Mouse (Mus musculus) right cerebral cortex, postnatal 25 days (tissue): Measurements from ENCODE around the gene Myo10.
"Not testable (repeated sequence)": the region's sequence is repeated elsewhere in the genome, so short reads cannot be mapped to it uniquely, and the experiment has no call there.

ENCODE experiments used
- DNase-seq: peaks from one replicate; pipeline ENCODE4 v3.0.0; 2022

Myo10 gene

DNA sequence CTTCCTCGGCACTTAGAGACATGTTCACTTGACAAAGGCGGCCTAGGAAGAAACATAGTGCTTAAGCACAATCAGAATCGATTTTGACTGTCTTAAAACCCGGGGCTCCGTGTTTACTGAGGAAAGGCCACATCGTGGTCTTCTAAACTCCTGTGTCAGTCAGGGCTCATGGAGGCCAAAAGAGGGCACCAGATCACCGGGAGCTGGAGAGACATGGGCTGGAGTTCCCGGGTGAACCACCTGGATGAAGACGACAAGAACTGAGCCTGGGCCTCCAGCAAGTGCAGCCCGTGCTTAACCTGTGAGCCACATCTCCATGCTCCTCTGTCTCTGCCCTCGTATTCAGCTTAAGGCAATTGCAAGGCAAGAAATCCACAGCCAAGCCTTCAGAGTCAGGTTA lies 71.4 kb downstream of the Myo10 start:
- no peak for DNase-seq

DNA sequence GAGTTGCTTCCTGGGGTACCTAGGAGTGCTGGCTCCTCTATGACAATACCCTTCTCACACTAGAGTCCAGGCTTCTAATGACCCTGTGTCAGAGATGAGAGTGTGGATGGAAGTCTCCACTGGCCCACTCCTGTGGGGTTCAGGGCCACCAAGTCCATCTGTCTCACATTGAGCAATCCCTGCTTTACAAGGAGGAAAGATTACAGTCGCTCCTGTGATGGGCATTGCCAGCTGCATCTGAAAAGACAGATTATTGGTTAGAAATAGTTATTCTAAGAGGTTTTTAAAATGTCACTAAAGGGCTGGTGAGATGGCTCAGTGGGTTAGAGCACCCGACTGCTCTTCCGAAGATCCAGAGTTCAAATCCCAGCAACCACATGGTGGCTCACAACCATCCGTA lies 72.4 kb downstream of the Myo10 start:
- DNase-seq: no peak

DNA sequence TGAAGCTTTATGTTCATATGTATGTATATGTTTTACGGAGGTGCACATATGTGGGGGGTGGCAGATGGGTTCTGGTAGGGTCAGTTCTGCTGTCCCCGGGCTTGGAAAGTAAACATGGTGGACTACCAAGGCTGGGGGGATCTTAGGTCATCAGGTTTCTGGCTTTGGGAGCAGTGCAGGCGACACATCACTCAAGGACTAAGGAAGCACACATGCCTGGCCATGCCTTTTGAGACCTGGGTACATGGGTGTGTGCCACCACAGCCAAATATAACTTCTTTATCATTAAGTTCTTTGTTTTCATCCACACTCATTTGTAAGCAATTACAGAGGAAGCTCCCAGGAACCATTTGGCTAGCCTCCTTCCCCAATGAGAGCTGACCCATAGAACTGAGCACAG lies 72.9 kb downstream of the Myo10 start:
- DNase-seq: no peak

DNA sequence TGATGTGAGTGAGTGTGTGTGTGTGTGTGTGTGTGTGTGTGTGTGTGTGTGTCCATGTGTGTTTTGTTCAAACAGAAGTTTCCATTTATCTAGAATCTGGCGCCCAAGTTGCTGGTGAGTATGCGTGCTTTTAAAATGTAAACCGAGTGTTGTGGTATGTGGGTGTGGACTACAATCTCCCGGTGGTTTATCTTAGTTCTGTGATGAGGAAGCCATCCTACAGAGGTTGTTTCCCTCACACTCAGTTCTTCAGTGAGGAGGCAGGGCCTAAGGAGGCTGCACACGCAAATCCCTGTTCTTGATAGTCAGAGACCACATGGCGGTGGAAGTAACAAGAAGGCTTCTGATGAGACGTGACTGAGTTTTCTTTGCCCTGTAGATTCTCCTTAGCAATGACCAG lies 73.6 kb downstream of the Myo10 start:
- no peak for DNase-seq

DNA sequence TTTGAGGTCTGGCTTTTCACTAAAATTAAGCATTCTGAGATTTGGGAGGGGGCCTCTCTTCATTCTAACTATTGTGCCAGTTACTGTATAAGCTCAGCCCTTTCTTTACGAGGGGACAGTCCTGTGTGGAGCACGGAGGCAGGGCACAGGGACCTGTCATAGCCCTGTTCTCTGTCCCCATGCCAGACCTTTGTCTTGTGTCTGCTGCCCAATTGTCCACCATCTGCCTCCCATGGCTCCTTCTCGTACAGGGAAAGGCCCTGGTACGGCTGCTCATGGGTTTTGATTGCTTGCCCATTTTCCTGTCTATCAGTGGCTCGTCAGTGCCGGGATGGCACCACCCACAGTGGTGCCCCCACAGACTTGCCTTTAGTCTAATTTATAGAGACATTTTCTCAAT lies 74.3 kb downstream of the Myo10 start:
- no peak for DNase-seq

DNA sequence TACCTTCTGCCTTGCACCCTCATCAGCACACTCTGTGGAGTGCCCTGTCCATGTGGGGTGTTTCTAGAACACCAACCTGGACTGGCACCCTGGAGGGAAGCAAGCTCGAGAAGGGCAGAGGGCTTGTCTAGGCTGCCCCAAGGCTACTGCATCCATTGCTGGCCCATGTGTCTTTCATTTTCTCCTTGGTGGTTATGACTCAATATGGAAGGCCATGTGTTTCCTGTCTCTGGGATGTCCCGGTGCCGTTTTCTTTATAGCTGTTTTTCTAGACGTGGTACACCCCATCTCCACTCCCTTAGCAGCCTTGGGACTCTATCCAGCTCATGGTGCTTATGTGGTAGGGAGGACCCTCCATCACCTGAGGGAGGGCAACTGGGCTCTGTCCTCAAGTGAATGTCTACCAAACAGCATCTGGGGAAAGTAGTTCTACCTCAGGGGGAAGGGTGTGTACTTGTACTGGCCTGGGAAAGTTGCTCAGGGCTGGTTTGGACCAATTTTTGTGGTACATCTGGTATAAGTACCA lies 76.8 kb downstream of the Myo10 start:
- DNase-seq: no peak

DNA sequence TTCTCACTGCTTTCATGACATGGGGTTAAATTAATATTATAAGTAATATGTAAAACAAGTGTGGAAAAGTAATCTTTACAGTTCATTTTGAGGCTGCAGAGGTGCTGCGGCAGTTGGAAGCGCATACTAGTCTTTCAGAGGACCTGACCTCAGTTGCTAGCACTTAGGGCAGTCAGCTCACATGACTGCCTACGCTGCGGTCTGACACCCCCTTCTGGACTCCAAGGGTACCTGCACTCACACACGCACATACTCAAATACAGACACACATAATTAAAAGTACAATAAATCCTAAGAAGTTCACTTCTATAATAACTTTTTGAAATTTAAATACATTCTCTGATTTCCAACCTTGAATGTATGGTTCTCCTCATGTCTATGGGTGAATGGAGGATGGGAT lies 80.3 kb downstream of the Myo10 start:
- DNase-seq: no peak

DNA sequence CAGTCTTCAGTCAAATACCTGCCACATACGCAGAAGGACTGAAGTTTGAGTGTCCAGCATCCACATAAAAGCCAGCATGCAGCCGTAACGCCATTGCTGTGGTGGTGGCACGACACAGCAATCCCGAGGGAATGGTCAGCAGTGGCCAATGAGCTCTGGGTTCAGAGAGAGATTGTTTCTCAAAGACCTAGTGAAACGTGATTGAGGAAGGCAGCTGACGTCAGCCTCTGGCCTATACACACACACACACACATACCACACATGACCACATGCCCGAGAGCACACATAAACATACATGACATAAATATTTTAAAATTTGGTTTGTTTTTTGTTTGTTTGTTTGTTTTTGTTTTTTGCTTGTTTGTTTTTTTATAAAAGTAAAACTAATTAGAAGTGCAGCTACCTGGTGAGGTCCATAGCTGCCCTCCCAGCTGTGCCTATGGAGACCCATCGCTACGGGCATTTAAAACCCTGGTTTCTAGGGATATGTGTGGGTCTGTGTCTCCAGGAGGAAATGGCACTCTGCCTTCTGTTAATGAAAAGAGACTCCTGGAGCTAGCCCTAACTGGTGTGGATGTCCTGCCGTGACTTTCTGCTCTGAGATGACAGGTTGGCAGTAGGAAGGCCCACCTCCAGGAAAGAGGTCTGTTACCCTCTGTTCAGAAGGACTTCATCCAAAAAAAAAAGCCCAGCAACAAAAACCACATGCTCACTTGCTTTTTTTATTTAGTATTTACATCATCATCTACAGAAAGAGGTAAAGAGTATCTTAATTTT lies 82.7 kb downstream of the Myo10 start:
- DNase-seq: no peak

DNA sequence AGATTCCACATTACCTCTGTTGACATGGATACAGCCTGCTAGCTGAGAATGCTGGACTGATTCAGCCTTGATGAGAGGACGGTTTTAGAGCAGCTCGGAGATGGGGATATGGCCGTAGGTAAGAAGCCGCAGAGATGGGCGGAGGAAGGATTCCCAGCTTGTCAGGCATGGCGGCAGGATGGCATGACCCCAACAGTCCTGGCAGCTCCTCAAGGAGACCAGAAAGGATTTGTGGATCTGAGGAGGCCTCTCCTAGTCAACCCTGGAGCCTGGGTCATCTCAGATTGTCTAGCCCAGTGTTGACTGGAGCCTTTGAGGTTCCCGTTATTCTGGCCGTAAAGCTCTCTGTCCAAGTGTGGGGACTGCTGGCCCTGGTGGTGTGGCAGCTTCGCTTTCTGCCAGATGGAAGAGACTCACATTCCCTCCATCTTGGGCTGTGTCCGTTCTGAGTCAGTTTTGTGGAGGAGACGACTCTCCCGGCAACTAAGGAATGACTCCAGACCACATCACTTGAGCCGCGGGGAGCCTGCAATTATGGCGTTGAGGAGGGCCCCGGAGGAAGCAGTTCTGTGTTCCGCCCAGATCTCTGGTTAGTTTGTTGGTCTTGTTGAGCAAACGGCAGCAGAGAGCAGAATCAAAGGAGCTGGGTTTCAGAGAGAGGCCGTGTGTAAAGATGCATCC lies 84.7 kb downstream of the Myo10 start:
- no peak for DNase-seq

DNA sequence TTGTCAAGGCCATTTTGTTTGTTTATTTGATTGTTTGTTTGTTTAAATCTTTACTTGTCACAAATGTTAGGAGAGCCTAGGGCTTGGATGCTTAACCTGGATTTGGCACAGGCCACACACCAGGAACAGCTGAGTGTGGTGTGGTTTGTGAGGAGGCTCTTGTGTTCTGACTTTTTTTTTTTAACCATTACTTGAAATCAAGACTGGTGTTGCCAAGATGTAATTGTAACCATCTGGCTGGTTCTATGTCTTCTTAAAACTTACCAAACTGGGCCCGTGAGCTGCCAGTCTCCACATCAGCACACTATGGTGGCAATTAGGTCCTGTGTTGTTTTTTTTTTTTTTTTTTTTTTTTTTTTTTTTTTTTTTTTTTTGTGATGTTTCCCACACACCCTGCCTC lies 85.6 kb downstream of the Myo10 start:
- no peak for DNase-seq

DNA sequence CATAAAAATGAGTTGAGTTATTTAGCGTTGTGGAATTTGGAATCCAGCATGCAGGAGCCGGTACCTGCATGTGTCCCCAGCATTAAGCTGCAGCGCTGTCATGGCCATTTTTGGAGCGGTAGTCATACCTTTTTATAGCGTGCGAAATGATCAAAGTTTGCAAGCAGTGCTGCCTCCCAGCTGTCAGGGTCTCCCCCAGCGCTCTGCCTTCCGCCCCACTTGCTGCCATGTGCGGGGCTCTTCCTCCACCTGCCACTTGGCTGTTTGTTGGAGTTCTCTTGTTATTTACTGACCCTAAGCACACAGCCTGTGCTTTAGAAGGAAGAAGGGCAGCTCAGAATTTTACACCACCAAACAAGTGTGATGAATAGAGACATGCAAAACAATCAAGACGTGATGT lies 88.6 kb downstream of the Myo10 start:
- DNase-seq: no peak

DNA sequence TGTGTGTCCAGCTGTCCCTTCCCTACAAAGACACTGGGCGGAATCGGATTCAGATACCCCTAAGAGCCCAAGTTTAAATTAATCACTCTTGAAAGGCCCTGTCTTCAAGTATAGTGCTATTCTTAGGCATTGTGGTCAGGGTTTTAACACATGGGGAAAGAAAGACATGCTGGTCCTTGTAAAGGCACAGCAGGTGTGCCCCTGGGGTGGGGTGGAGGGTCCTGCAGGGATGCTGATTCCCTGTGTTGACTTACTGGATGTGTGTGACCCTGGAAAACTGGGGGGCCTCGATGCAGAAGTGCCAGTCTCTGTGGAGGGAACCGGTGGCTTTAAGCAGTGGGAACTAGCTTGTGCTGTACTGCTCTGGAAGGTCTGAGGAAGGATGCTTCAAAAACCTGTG lies 90.6 kb downstream of the Myo10 start:
- DNase-seq: no peak

DNA sequence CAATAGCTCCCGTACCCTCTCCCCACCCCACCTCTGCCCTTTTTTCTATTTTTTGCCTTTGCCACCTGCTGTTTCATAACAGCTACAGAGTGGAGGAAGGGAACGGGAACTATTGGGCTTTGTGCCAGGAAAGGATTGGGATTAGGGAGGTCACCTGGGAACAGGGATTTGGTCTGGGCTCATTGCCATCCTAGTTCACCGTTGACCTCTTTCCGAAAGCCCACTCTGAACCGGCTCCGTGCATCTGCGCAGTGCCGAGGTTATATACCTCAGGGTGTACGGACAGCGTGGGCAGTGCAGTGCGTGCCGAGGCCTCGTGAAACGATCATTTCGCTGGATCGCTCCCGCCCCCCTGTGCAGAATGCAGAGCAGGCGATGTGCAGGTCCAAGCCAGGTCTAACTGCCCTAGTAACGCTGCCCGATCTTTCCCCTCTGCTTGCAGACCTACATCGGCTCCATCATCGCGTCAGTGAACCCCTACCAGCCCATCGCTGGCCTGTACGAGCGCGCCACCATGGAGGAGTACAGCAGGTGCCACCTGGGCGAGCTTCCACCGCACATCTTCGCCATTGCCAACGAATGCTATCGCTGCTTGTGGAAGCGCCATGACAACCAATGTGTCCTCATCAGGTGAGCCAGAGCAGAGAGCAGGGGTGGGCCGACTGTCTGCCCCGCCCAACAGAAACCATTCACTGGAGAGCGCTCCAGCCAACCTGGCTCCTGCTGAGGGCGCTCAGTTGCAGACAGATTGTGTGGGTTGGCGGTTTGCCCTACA lies 91.4 kb downstream of the Myo10 start:
- DNase-seq: peak; percentile 52

DNA sequence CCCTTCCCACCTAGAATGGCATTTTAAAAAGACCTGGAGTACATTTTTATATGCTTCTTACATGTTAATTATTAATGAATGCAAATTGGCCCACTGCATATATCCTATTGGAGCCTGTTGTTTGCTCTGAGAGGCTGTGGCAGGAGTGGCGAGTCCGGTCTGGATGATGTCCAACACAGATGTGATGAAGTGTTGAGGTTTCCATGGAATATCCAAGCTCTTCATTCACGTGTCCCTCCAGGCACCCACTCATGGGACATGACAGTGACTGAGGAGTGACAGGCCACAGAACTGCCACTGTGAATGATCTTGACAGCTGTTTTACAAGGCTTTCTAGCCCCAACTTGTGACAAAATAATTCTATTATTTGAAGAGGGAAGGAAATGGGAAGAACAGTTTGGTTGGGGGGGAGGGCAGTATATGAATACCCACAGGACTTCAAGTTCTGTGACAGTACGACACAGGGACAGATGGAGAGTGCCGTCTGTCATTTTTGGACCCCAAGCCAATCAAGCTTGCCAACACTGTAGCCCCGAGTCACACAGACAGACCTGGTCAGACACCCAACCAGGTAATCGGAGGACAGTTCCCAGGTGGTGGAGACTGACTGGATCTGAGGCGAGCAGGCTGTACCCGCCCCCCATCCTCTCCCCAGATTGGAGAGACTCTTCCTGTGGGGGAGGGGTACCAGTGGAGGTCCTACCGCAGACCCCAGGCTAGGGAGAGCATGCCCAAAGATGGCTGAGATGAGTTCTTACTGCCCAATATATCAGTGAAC lies 93.1 kb downstream of the Myo10 start:
- no peak for DNase-seq

DNA sequence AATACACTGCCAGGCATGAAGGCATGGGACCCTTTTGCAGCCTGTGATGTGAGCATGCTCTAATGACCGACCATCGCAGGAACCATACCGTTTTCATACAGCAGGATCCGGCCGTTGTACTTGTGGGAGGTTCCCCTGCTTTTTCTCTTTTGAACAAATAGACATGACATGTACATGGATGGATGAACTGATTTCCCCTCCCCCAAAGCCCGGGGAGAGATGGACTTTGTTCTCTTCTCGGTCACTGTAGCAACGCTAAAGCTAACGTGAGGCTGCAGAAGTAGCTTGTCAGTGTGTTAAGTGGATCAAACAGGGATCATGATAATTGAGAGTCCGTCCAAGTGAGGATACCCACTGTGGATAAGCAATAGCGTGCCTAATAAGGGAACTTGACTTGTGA lies 93.7 kb downstream of the Myo10 start:
- DNase-seq: no peak

DNA sequence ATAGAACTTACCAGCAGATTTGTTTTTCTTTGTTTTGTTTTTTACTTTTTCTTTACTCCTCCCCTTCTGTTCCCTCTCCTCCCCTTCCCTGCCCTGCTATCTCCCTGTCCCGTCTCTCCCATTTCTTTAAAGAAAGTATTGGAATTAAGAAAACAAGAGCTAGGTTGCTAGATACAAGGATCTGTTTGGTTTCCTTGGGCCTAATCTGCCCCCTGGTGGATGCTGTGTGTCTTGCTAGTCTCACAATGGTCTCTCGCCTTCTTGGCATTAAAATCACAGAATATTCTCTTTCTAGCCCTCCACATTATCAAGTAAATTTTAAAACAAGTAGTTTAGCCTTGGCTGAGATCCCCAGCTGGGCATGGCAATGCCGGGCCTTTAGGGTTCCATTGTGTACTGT lies 94.7 kb downstream of the Myo10 start:
- DNase-seq: peak; percentile 78

DNA sequence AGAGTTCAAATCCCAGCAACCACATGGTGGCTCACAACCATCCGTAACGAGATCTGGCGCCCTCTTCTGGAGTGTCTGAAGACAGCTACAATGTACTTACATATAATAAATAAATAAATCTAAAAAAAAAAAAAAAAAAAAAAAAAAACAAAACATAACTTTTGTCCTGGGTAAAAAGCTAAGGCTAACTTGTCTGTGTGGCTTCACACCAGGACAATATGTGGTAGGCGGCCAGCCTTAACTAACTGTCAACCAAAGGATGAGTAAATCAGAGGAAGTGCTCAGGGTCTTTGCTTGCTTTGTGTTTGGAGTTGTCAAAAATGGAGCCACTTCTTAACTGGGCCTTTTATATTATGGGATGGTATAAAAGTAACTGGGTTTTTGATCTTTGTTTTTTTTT lies 95.8 kb downstream of the Myo10 start:
- not testable (repeated sequence) for DNase-seq

DNA sequence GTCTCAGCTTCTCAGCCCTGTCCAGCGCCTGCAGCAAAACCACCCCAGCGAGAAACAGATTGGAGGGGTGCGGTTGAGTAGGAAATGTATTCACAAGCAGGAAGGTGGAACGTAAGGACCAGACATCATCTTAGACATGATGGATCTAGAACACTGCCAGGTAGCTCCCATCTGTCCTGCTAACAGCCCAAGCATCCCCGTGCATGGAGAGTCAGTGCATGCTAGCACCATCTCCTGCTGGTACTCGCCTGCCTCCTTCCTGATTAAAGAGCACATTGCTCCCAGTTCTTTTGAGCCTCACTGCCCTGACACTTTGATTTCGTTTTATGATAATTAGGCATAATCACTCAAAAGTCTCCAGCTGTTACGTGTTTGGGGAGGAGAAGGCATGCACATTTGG lies 96.9 kb downstream of the Myo10 start:
- DNase-seq: no peak

DNA sequence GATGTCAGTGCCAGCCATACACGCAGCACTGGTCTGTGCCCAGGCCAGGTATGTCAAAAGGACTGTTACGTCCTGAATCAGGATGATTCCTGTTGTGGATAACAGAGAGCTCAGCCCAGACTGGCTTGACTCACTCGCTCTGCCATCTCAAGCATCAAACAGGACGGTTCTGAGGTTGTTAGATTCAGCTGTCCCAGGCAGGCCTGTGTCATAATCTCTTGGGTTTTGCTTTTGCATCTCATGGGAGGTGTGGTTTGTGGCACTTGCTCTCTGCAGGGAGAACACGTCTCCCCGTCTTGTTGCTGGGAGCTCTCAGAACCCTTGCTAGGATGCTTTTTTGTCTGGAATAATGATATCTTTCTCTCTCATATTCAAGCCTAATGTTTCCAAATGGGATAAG lies 97.9 kb downstream of the Myo10 start:
- no peak for DNase-seq

DNA sequence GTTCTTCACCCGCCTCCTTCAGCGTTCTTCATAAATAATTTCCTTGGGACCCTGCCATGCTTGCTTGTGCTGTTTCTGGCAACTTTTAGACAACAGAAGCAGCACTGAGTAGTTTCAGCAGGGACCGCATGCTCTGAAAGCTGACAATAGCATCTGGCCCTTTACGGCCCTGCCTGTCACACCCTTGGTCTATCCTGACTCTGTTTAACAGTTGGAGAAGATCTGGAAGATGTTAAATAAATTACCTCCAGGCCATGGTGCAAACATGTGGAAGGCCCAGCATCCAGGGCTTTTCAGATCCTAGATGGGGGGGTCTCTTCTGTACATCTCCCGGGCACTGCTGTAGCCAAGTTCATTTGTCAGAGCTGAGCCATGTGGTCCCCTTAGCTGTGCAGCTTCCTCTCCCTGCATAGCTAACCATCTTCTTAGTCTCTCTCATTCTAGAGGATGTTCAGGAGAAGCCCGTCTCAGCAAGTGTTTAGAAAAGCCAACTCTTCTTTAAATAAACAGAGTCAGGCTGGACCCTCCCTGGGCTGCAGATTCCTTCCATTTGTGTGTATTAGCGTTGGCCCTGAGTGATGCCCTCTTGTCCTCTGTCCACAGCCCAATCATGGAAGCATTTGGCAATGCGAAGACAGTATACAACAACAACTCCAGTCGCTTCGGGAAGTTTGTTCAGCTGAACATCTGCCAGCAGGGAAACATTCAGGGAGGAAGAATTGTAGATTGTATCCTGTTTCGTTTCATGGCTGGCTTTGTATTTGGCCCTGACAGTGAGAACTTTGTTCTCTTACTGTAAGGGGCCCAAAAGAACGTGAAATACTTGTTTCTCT lies 101.2 kb downstream of the Myo10 start:
- no peak for DNase-seq

DNA sequence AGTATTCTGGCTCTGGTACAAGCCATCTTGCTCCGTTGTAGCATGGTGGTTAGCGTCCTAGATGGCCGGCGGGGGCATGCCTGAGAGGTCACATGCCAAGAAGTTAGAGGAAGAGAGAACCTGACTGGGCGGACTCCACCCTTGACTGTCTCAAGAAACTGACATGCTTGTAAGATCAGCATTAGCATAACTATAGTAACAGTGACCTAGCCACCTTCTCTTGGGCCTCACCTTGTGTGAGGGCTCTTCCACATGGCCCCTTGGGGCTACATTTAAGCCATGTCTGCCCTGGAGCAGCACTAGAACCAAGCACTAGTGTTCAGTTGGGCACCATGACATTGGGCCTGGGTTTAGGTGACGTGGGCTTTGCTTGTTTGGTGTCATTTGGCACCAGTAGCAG lies 102.2 kb downstream of the Myo10 start:
- DNase-seq: no peak

DNA sequence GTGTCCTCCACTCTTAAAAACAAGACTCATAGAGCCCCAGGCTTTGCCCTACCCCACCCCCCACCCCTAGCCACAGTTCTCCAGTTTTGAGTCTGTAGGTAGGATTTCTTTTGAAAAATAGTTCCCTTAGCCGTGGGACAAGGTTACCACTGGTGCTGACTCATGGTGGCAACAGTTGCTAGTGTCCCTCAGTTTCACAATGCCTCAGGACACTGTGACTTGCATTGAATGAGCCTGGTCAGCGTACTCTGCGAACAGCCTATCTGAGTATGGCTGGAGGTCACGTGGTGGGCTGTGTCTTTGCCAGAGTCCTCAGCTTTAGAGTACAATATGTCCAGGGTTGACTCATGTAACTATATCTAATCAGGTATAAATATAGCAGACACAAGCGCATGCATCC lies 104.5 kb downstream of the Myo10 start:
- DNase-seq: no peak
